Mouse (Mus musculus): ENCODE measurements around the gene Olfr66.

GRCm38 (mm10) chr7:103840268-103840667, 45.8 kb downstream of the Olfr66 start, which contains the start of gene Hbb-bh2:
- TF ChIP-seq POLR2A (IDR thresholded peaks at IDR 0.05; ENCODE audit: extremely low read depth, insufficient read depth, low read length) (no peak), CTCF (IDR thresholded peaks at IDR 0.05; ENCODE audit: extremely low read depth, insufficient read depth, low read length) (no peak)
